Mouse (Mus musculus) macrophage (primary cell): ENCODE data around the gene Huwe1. TPM values are rescaled to one million over a fixed set of nuclear protein-coding genes. Genes with fewer than 3 reads are reported as not detected.

Experiments
- H3K27ac ChIP-seq: fragments of 350-480 bp; formaldehyde crosslinking; 2 replicates; pipeline ENCODE4 v1.9.0; 2021
- H3K36me3 ChIP-seq: fragments of 350-480 bp; formaldehyde crosslinking; 2 replicates; pipeline ENCODE4 v1.9.0; 2021; ENCODE audit errors: inconsistent target
- H3K4me3 ChIP-seq: fragments of 350-480 bp; formaldehyde crosslinking; 2 replicates; pipeline ENCODE4 v1.9.0; 2021; ENCODE audit errors: inconsistent target
- H3K79me2 ChIP-seq: fragments of 350-480 bp; formaldehyde crosslinking; 2 replicates; pipeline ENCODE4 v1.9.0; 2021; ENCODE audit errors: inconsistent target
- WGBS: methylation state at CpG from one replicate; pipeline ENCODE4 v1.1.7; 2026; ENCODE audit warnings: inconsistent platforms; ENCODE audit not compliant: missing documents; 5-methylcytosine and 5-hydroxymethylcytosine counted together
- polyA plus RNA-seq: library from polyadenylated mRNA; stranded (reverse); fragments of 250-400 nt; gene quantifications from 3 replicates; pipeline ENCODE4 v1.2.4, GENCODE M21; 2018; ENCODE audit warnings: inconsistent platforms

Gene Huwe1
- polyA plus RNA-seq, 1 experiment from 2014 or later = 41.1 TPM

- no peak overlapping the region for H3K4me3 ChIP-seq
- H3K36me3 ChIP-seq = no peaks in the 10 kb centered on the region
- H3K79me2 ChIP-seq = peaks cover 75% of the 10 kb centered on the region
- H3K27ac ChIP-seq = no peak overlapping the region
Measured at GRCm38 (mm10) chrX:151832982-151833381, 32.4 kb downstream of the Huwe1 start.

DNA sequence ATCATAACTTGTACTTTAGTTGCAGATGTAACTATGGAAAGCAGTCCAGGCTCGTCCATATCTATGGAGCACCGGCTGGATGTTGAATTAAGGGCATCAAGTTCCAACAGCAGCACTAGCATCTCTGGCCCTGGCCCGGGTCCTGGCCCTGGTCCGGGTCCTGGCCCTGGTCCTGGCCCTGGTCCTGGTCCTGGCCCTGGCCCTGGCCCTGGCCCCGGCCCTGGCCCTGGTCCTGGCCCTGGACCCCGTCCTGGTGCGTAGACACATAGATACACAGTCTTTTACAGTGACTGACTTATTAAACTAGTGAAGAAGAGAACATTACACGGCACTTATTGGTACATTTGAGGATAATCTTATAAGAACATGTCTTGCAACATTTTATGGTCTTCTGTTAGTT, 58.8 kb downstream of the Huwe1 start:
- H3K36me3 ChIP-seq = 0 out of 2 replicates have a peak, but pooled peaks cover 8% of the 10 kb centered on the region
- H3K27ac ChIP-seq = no peak overlapping the region
- no peak overlapping the region for H3K4me3 ChIP-seq
- H3K79me2 ChIP-seq = no peaks in the 10 kb centered on the region
- WGBS = 88% methylated on average over 8 of the region's 8 CpGs

DNA sequence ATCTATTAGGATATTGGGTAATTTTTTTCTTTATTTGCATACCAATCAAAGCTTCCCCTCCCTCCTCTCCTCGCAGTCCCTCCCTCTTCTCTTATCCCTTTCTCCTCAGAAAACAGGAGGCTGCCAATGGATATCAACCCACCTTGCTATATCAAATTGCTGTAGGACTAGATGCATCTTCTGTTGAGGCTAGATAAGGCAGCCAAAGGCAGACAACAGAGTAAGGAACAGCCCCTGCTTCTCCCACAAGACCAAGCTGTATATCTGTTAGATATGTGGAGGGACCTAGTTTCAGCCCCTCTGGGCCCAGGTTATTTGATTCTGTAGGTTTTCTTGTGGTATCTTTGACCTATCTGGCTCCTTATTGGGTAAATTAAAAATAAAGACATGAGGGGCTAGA, 110.1 kb downstream of the Huwe1 start:
- Histone ChIP-seq H3K79me2 (no peaks in the 10 kb centered on the region), H3K36me3 (peaks cover 11% of the 10 kb centered on the region; the same call in 1 of the 2 replicates)
- no CpG with 5 or more reads among the region's 1 CpGs for WGBS

DNA sequence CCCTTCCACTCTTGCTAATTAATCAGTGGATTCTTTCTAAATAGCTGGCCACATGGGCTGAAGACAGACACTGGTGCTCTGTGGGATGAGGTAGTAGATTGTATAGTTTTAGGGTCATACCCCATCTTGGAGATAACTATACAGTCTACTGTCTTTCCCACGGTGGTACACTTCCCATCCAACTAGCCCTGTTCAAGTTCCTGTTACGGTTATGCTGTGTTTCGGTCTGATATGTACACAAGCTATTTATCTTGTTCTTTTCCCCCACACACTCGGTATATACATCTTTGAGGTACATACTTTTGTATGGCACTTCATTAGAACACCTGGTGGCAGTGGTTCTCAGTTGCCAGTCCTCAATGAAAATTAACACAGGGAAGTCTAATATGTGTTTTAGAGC, 111.7 kb downstream of the Huwe1 start:
- WGBS = 84% methylated on average over 4 of the region's 4 CpGs
- H3K4me3 ChIP-seq = no peak overlapping the region

More for the DNA sequence above, 110.1 kb downstream of the Huwe1 start:
- H3K4me3 ChIP-seq = no peak overlapping the region
- H3K27ac ChIP-seq = no peak overlapping the region

DNA sequence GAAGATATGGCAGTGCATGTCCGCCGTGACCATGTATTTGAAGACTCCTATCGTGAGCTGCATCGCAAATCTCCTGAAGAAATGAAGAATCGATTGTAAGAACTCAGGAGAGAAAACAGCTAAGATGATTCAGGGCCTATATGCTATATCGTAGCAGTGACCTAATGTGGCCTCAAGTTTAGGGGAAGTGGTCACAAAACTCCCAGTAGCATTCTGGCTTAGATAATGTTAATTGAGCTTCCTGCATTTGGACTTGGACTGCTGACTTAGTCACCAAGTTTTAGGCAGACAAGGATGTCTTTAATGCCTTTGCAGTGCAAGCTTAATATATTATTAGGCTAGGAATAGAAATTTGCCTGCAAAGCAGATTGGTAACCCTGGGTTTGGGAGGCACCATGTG, 128.8 kb downstream of the Huwe1 start:
- 0 out of 2 replicates have a peak, but pooled peaks cover 2% of the 10 kb centered on the region for H3K36me3 ChIP-seq
- no peaks in the 10 kb centered on the region for H3K79me2 ChIP-seq
- no peak overlapping the region for H3K4me3 ChIP-seq
- 76% methylated on average over 5 of the region's 6 CpGs for WGBS
- peak overlapping the region; percentile 51 for H3K27ac ChIP-seq

More for the DNA sequence above, 111.7 kb downstream of the Huwe1 start:
- Histone ChIP-seq H3K27ac (no peak overlapping the region), H3K36me3 (peaks cover 15% of the 10 kb centered on the region; the same call in 1 of the 2 replicates), H3K79me2 (no peaks in the 10 kb centered on the region)

GRCm38 (mm10) chrX:151938852-151939251, 138.2 kb downstream of the Huwe1 start:
- 67% methylated on average over 1 of the region's 2 CpGs for WGBS
- H3K27ac ChIP-seq = no peak overlapping the region
- H3K79me2 ChIP-seq = no peaks in the 10 kb centered on the region
- H3K36me3 ChIP-seq = no peaks in the 10 kb centered on the region
- H3K4me3 ChIP-seq = no peak overlapping the region

- WGBS = 43% methylated on average over 1 of the region's 1 CpGs
- no peak overlapping the region for H3K27ac ChIP-seq
- no peaks in the 10 kb centered on the region for H3K36me3 ChIP-seq
- no peak overlapping the region for H3K4me3 ChIP-seq
- no peaks in the 10 kb centered on the region for H3K79me2 ChIP-seq
Measured at GRCm38 (mm10) chrX:151946986-151947385, 146.4 kb downstream of the Huwe1 start.

GRCm38 (mm10) chrX:151947781-151948180, 147.2 kb downstream of the Huwe1 start:
- H3K79me2 ChIP-seq = no peaks in the 10 kb centered on the region
- H3K4me3 ChIP-seq = no peak overlapping the region
- H3K27ac ChIP-seq = no peak overlapping the region
- H3K36me3 ChIP-seq = no peaks in the 10 kb centered on the region
- WGBS = 76% methylated on average over 3 of the region's 3 CpGs

DNA sequence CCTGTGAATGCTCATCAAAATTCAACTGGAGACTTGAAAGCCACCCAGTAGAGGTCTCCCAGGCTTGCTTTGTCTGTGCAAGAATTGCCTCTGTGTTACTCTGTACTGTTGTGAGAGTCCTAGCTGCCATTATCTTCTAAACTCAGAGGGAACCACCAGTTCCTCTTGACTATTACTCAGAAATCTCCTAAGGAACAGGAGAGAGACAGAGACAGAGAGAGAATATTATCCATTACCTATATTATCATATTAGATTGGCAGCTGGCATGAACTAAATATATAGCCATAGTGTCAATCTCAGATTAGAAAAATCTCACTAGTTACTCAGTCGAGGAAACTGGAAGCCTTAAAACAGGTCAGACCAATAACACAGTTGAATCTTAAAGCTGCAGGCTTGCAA, 149.6 kb downstream of the Huwe1 start:
- H3K27ac ChIP-seq = no peak overlapping the region
- 38% methylated on average over 1 of the region's 1 CpGs for WGBS
- H3K4me3 ChIP-seq = no peak overlapping the region
- H3K36me3 ChIP-seq = no peaks in the 10 kb centered on the region
- no peaks in the 10 kb centered on the region for H3K79me2 ChIP-seq

DNA sequence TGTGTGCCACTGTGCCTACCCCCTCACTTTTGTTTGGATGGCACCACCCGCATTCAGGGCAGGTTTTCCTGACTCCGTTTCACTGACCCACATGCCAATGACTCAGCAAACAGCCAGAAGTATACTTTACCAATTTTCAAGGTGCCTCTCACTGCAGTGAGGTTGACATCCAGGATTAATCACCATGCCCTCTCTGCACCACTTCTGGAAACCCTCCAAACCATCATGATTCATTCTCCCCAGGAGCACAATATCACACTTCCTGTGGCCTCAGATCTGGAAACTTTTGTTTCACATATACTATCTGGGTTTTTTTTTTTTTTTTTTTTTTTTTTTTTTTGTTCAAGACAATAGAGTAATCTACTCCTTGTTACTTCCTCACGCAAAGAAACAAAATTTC, 150.6 kb downstream of the Huwe1 start:
- no peaks in the 10 kb centered on the region for H3K79me2 ChIP-seq
- H3K4me3 ChIP-seq = no peak overlapping the region
- WGBS = 18% methylated on average over 3 of the region's 3 CpGs

More for the DNA sequence above, 150.6 kb downstream of the Huwe1 start:
- no peak overlapping the region for H3K27ac ChIP-seq
- H3K36me3 ChIP-seq = no peaks in the 10 kb centered on the region

Other genes with a start within 250 kb of the Huwe1 start
- 54.2 to 72.9 TPM (median 55.0 TPM) in 3 replicates for gene Hsd17b10, start 201.0 kb downstream of the Huwe1 start, polyA plus RNA-seq
- gene Ribc1, start 215.5 kb downstream of the Huwe1 start, polyA plus RNA-seq = 0.48 to 1.7 TPM (median 1.4 TPM) in 3 replicates
- gene Smc1a, start 215.6 kb downstream of the Huwe1 start, polyA plus RNA-seq = 40.1 to 97.8 TPM (median 50.7 TPM) in 3 replicates